Mouse (Mus musculus): ENCODE measurements at regions not wholly inside any gene's neighbourhood (a gene's known extent, or its start where the extent isn't known, plus 50 kb on each side); places are given as distances from the start of the nearest gene placed in this dataset.

DNA sequence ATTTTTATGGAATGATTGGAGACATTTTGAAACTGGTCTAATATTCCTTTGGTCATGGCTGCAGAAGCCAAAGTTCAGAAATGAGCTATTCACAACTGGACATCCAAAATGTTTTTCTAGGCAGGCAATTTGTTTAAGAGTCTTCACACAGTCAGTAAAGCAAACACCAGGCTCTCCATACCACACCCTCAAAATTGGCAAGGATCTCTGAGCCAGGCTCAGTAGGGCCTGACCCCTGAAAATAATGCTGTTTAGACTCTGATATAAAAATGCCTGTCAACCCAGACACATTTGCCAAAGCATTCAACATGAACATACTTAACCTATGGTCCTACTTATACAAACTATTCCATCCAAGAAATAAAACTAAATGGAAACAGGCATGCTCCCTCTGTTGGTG lies 121.7 kb upstream of the Nt5c1b start:
- DNase-seq (ENCODE audit: low spot score): no peak

- DNase-seq (ENCODE audit: low spot score): no peak
These were observed 113.4 kb upstream of the Nt5c1b start for GRCm38 (mm10) chr12:10256385-10256784.

GRCm38 (mm10) chr12:10266201-10266600 lies 103.6 kb upstream of the Nt5c1b start:
- DNase-seq (ENCODE audit: low spot score): no peak

GRCm38 (mm10) chr12:10272038-10272437 lies 97.7 kb upstream of the Nt5c1b start:
- DNase-seq (ENCODE audit: low spot score): no peak

DNA sequence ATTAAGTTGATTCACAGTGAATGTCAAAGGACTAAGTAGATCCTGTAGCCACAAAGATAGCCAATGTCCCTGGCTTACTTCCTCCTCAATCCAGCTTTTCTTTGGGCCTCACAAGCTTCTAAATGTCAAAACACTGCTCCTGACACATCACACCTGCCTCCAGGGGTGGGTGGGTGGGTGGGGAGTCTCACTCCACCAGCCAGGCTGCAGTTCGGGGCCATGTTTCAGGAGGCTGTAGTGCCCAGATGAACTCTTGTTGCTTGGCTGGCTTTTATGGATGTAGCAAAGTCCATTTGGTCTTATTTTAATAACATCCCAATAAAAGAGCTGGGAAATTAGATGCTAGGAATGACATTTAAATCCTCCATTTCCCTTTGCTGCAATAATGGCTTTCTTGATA lies 94.5 kb upstream of the Nt5c1b start:
- DNase-seq (ENCODE audit: low spot score): no peak

DNA sequence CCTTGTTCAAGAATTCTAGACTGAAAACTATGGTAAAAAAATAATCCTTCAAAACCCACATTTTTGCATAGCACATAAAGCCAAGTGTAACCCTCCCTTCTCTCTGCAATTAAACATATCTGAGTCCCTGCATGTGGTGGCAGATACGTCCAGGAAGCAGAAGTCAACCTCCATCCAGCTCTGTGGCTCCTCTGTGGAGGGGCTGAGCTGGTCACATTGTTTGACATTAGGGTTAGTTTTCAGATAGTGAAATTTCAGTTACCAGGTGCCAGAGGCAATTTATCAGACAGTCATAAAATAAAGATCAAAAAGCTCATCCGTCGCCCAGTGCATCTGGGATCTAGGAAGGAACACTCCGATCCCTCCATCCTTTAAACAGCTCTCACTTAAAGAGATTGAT lies 77.1 kb upstream of the Nt5c1b start:
- DNase-seq (ENCODE audit: low spot score): no peak

DNA sequence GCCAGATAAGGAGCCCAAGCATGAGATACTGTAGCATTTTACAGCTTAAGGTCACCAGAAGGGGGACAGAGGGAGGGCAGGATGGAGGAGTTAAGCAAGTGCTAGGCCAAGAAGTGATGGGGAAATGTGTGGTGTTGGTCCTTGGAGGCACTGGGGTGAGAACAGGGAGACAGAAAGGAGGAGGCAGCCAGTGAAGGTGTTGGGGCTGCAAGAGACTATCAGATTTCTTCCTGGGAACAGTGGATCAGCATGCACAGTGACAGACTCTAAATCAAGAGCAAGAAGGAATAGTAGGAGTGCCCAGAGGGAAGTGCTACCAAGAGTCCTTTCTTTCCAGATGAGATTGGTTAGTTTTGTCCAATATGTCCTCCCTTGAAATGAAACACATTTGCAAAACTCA lies 63.8 kb upstream of the Nt5c1b start:
- no peak for DNase-seq (ENCODE audit: low spot score)

All from MN1 (cell line).